Mouse (Mus musculus) thymus, postnatal 4 days (tissue): Measurements from ENCODE around the gene Cdpf1.

Source experiments
- DNase-seq: peaks from one replicate; pipeline ENCODE4 v3.0.0; 2021

Cdpf1 gene

GRCm38 (mm10) chr15:85757768-85758167 is 53.7 kb downstream of the Cdpf1 start:
- DNase-seq, result no peak
